Mouse (Mus musculus) kidney, adult 2 months (tissue): Measurements from ENCODE around the gene Mettl9. TPM values are rescaled to one million over a fixed set of nuclear protein-coding genes. Genes with fewer than 3 reads are reported as not detected.
A peak's percentile ranks its signal among the peaks of the same experiment; 100 is the strongest.

Experiments used
- DNase-seq: peaks from one replicate; pipeline ENCODE4 v3.0.0; 2021
- H3K27ac ChIP-seq: fragments of 200-500 bp; 2 replicates; pipeline ENCODE4 v1.5.1; 2012; ENCODE audit warnings: low read depth, low read length, control low read depth, inconsistent platforms; ENCODE audit not compliant: insufficient read depth
- H3K27me3 ChIP-seq: fragments of 200-500 bp; replicated peaks from 2 replicates; pipeline ENCODE4 v1.6.1; 2012; ENCODE audit warnings: mild to moderate bottlenecking, moderate library complexity, low read length, inconsistent platforms; ENCODE audit not compliant: control insufficient read depth, insufficient read depth
- H3K36me3 ChIP-seq: fragments of 200-500 bp; 2 replicates; pipeline ENCODE4 v1.6.1; 2012; ENCODE audit warnings: mild to moderate bottlenecking, moderate library complexity, low read length, inconsistent platforms; ENCODE audit not compliant: control insufficient read depth, insufficient read depth
- H3K4me1 ChIP-seq: fragments of 200-500 bp; 2 replicates; pipeline ENCODE4 v1.6.1; 2011; ENCODE audit warnings: low read length; ENCODE audit not compliant: control insufficient read depth, insufficient read depth
- H3K4me3 ChIP-seq: fragments of 200-500 bp; 2 replicates; pipeline ENCODE4 v1.5.1; 2011; ENCODE audit warnings: mild to moderate bottlenecking, low read depth, low read length, control low read depth; ENCODE audit not compliant: insufficient read depth
- CTCF ChIP-seq: fragments of 200-500 bp; conservative IDR thresholded peaks from 2 replicates; pipeline ENCODE4 v1.5.1; 2011; ENCODE audit warnings: low read depth, mild to moderate bottlenecking, control low read depth, low read length, moderate library complexity, mixed read lengths; ENCODE audit not compliant: insufficient read depth, insufficient read length
- POLR2A ChIP-seq: fragments of 200-500 bp; IDR thresholded peaks from one replicate; pipeline ENCODE4 v1.6.1; 2011; ENCODE audit warnings: low read depth, low read length, control low read depth
- WGBS: fragments of 180-500 bp; shearing (Covaris S2); methylation state at CpG from one replicate; pipeline ENCODE4 v1.1.7; 2018; 5-methylcytosine and 5-hydroxymethylcytosine counted together
- polyA plus RNA-seq: library from polyadenylated mRNA; depleted of rRNA; stranded (reverse); fragments of >200 nt; gene quantifications from 2 replicates; pipeline ENCODE4 v1.2.3, GENCODE M21; 2012; rRNA removed

Gene Mettl9
- polyA plus RNA-seq, result 31.5 and 35.6 TPM in 2 replicates

DNA sequence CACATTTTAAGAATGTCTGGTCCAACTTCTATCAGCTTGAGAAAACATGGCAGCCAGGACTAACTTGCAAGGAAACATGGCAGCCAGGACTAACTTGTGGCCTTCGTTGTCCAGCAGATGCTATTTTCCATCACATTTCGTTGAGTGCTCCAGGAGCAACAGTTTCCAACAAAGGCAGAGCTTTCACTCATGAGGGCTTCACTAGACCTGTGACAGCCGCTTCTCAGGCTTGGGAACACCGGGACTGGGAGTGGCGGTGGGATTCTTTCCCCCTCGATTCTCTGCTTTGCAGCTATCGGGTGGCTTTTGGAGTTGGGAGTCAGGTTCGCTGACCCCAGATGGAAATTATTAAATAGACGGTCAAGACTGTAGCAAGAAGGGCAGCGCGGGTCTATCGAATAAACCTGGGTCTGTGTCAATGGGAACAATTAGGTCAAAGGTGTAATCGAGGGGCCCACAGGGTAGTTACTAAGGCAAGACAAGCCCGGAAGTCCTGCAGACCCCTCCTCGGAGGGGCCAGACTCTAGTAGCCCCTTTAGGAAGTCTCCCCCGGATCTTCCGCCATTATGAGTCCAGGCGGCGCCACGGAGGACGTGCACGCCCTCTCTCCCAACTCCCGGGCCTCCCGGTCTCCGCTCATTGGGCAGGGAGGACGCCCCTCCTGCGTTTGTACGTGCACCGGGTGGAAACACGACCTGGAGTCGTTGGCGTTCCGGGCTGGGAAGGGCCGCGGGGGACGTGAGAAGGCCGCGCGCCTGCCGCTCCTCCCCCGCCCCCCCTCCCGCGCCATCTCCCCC is at the start of gene Mettl9:
Mettl9 (plus strand) TSS at position 590 of the 797 bp plus-strand sequence.
- no peaks in the 10 kb centered on the region for H3K36me3 ChIP-seq
- H3K27me3 ChIP-seq, result no peaks in the 10 kb centered on the region
- H3K4me1 ChIP-seq, result peaks cover 14% of the 10 kb centered on the region
- DNase-seq, result peak; percentile 96
- 2% methylated on average over 43 of the region's 43 CpGs for WGBS
- peak; percentile 82 for TF ChIP-seq POLR2A
- TF ChIP-seq CTCF, result no peak
- peak within 1 kb of the TSS; percentile 95 for H3K4me3 ChIP-seq
- peak within 1 kb of the TSS; percentile 83 for H3K27ac ChIP-seq

GRCm38 (mm10) chr7:120991191-120991590 is 43.1 kb upstream of the Mettl9 start:
- H3K27ac ChIP-seq, result no peak overlapping the region
- 85% methylated on average over 8 of the region's 8 CpGs for WGBS
- DNase-seq, result no peak
- peaks cover 8% of the 10 kb centered on the region; the same call in 1 of the 2 replicates for H3K4me1 ChIP-seq
- H3K4me3 ChIP-seq, result no peak overlapping the region
- TF ChIP-seq CTCF (no peak), POLR2A (no peak)
- no peaks in the 10 kb centered on the region for H3K27me3 ChIP-seq
- no peaks in the 10 kb centered on the region for H3K36me3 ChIP-seq

GRCm38 (mm10) chr7:120999021-120999530 is 35.2 kb upstream of the Mettl9 start:
- H3K4me3 ChIP-seq, result no peak overlapping the region
- WGBS, result 76% methylated on average over 2 of the region's 2 CpGs
- no peaks in the 10 kb centered on the region for H3K27me3 ChIP-seq
- H3K27ac ChIP-seq, result peak overlapping the region; percentile 63
- H3K4me1 ChIP-seq, result peaks cover 31% of the 10 kb centered on the region; the same call in 1 of the 2 replicates
- TF ChIP-seq CTCF (no peak), POLR2A (no peak)
- DNase-seq, result no peak
- no peaks in the 10 kb centered on the region for H3K36me3 ChIP-seq

GRCm38 (mm10) chr7:121000065-121000822 is 34.0 kb upstream of the Mettl9 start:
- 34% methylated on average over 3 of the region's 3 CpGs for WGBS
- TF ChIP-seq CTCF (no peak), POLR2A (no peak)
- DNase-seq, result peak; percentile 67
- peaks cover 29% of the 10 kb centered on the region; the same call in 1 of the 2 replicates for H3K4me1 ChIP-seq
- H3K27ac ChIP-seq, result peak overlapping the region; percentile 97
- no peaks in the 10 kb centered on the region for H3K27me3 ChIP-seq
- H3K36me3 ChIP-seq, result no peaks in the 10 kb centered on the region
- no peak overlapping the region for H3K4me3 ChIP-seq

DNA sequence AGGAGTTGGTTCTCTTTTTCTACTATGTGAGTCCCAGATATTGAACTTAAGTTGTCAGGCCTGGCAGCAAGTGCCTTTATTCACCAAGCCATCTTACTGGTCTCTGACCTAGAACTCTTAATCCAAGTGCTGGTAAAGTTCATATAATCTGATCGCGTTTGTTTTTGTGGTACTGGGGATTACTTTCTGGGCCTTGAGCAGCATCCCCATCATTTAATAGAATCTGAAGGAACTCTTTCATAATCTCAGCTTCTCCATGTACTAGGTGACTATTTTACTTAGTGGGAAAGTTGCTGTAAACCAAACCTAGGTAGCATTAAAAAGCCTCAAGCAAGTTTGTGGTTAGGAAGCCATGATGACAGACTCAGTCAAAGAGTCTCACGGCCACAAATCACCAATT is 32.4 kb upstream of the Mettl9 start:
- Histone ChIP-seq H3K4me1 (peaks cover 23% of the 10 kb centered on the region; the same call in 1 of the 2 replicates), H3K27ac (peak overlapping the region; percentile 38; the same call in 1 of the 2 replicates), H3K27me3 (no peaks in the 10 kb centered on the region), H3K4me3 (no peak overlapping the region), H3K36me3 (no peaks in the 10 kb centered on the region)
- no peak for DNase-seq
- TF ChIP-seq POLR2A, result no peak
- TF ChIP-seq CTCF, result no peak
- WGBS, result 90% methylated on average over 3 of the region's 3 CpGs

GRCm38 (mm10) chr7:121002407-121002928 is 31.8 kb upstream of the Mettl9 start:
- peak overlapping the region; percentile 80 for H3K27ac ChIP-seq
- DNase-seq, result peak; percentile 19
- 62% methylated on average over 5 of the region's 5 CpGs for WGBS

More at GRCm38 (mm10) chr7:121002407-121002928, 31.8 kb upstream of the Mettl9 start:
- H3K27me3 ChIP-seq, result no peaks in the 10 kb centered on the region
- no peak overlapping the region for H3K4me3 ChIP-seq
- no peak for TF ChIP-seq POLR2A
- TF ChIP-seq CTCF, result no peak
- H3K36me3 ChIP-seq, result no peaks in the 10 kb centered on the region
- H3K4me1 ChIP-seq, result peaks cover 23% of the 10 kb centered on the region; the same call in 1 of the 2 replicates
